Mouse (Mus musculus) liver, embryonic 13.5 days (tissue): Measurements from ENCODE around the gene Zscan4d. TPM values are rescaled to one million over a fixed set of nuclear protein-coding genes. Genes with fewer than 3 reads are reported as not detected.
"Not testable (repeated sequence)": the region's sequence is repeated elsewhere in the genome, so short reads cannot be mapped to it uniquely, and the experiment has no call there.

Experiments used
- ATAC-seq: fragments of 200-750 bp; cut with Nextera tagmentation; 2 replicates; pipeline ENCODE4 v1.8.0; 2017; ENCODE audit warnings: low read depth, mild to moderate bottlenecking, moderate number of reproducible peaks, moderate library complexity
- DNase-seq: peaks from one replicate; pipeline ENCODE4 v3.0.0; 2022
- H3K27ac ChIP-seq: fragments of 300-500 bp; sonication (generic); 2 replicates; pipeline ENCODE4 v1.5.1; 2015; ENCODE audit warnings: moderate library complexity, mild to moderate bottlenecking, inconsistent platforms
- H3K27me3 ChIP-seq: fragments of 300-500 bp; sonication (generic); 2 replicates; pipeline ENCODE4 v1.6.1; 2015; ENCODE audit warnings: mild to moderate bottlenecking, inconsistent platforms
- H3K36me3 ChIP-seq: fragments of 300-500 bp; sonication (generic); 2 replicates; pipeline ENCODE4 v1.6.1; 2015; ENCODE audit warnings: mild to moderate bottlenecking, inconsistent platforms
- H3K4me1 ChIP-seq: fragments of 300-500 bp; sonication (generic); replicated peaks from 2 replicates; pipeline ENCODE4 v1.6.1; 2015; ENCODE audit warnings: inconsistent platforms
- H3K4me2 ChIP-seq: fragments of 300-500 bp; sonication (generic); 2 replicates; pipeline ENCODE4 v1.6.1; 2015; ENCODE audit warnings: inconsistent platforms, mild to moderate bottlenecking, moderate library complexity
- H3K4me3 ChIP-seq: fragments of 300-500 bp; sonication (generic); replicated peaks from 2 replicates; pipeline ENCODE4 v1.5.1; 2015; ENCODE audit warnings: mild to moderate bottlenecking, inconsistent platforms
- H3K9ac ChIP-seq: fragments of 300-500 bp; sonication (generic); 2 replicates; pipeline ENCODE4 v1.6.1; 2015; ENCODE audit warnings: mild to moderate bottlenecking, inconsistent platforms
- H3K9me3 ChIP-seq: fragments of 300-500 bp; sonication (generic); replicated peaks from 2 replicates; pipeline ENCODE4 v1.6.1; 2016; ENCODE audit warnings: inconsistent platforms
- WGBS: fragments of 180-500 bp; shearing (Covaris S2); methylation state at CpG from one replicate; pipeline ENCODE4 v1.1.7; 2015; ENCODE audit not compliant: insufficient replicate concordance; 5-methylcytosine and 5-hydroxymethylcytosine counted together
- polyA plus RNA-seq: library from polyadenylated mRNA; unstranded; fragments of >200 nt; fragmentation: Nextera tagmentation; extraction: Ambion mirVana; gene quantifications from 2 replicates; pipeline ENCODE4 v1.2.1, GENCODE M21; 2015

Zscan4d gene
- not detected in 2 replicates for polyA plus RNA-seq

DNA sequence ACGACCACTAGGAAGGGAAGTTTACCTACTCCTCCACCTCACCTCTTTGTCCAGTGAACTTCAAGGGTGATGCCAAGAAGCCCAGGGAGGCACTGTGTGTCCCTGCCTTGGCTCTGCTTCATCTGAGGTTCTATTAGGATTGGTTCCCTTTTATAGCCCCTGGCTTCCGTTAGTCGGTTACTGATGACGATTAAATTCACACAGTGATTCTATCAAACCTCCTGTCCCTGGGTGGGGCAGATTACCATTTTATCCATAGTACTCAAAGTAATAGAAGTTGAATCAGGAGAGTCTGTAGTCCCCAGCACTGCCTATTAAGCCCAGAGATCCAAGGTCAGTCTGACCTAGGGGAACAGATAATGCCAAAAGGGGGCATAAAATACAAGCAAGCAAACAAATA, at the start of gene Zscan4d:
Gene Zscan4d, minus strand, starts transcription at position 101 of the 400 bp plus-strand sequence.
- H3K4me3 ChIP-seq, H3K4me2 ChIP-seq, ATAC-seq, H3K36me3 ChIP-seq, H3K27me3 ChIP-seq, H3K9ac ChIP-seq, H3K27ac ChIP-seq, DNase-seq, H3K9me3 ChIP-seq, H3K4me1 ChIP-seq: not testable (repeated sequence)
- WGBS = 67% methylated on average over 4 of the region's 4 CpGs

DNA sequence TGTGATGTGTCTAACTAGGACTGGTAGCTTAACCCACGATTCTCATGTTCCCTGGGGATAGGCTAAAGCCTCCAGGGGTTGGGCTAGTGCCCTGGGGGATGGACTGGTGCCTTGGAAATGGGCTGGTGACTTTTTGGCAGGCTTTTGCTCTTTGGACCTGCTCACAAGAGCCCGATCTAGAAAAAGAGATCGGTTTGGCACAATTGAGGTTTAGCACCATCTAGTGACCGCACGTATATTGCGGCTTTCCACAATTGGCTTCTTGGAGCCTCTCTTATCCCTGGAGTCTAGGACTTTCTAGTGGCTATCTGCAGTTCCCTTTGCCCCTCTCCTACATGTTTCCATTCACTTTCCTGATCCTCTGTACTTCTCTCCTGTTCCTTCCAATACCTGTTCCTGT, 7.9 kb downstream of the Zscan4d start:
- 19% methylated on average over 6 of the region's 6 CpGs for WGBS
- H3K27me3 ChIP-seq, H3K27ac ChIP-seq, ATAC-seq, DNase-seq, H3K4me3 ChIP-seq, H3K4me1 ChIP-seq, H3K4me2 ChIP-seq, H3K9ac ChIP-seq, H3K9me3 ChIP-seq, H3K36me3 ChIP-seq: not testable (repeated sequence)

Other genes with a start within 250 kb of the Zscan4d start
- gene Zscan4c, start 160.4 kb downstream of the Zscan4d start, polyA plus RNA-seq = not detected in 2 replicates
- gene Zscan4-ps1, start 96.5 kb downstream of the Zscan4d start, polyA plus RNA-seq = not detected in 2 replicates
- gene Zscan4e, start 144.5 kb upstream of the Zscan4d start, polyA plus RNA-seq = not detected in 2 replicates
- not detected in 2 replicates for gene Zscan4f, start 231.8 kb upstream of the Zscan4d start, polyA plus RNA-seq